Mouse (Mus musculus) urinary bladder, postnatal 14 days (tissue): Measurements from ENCODE around the gene Klhl10.

Source experiments
- DNase-seq: peaks from one replicate; pipeline ENCODE4 v3.0.0; 2021; ENCODE audit warnings: low spot score

Klhl10 gene

GRCm38 (mm10) chr11:100465229-100465792, 23.6 kb downstream of the Klhl10 start:
- DNase-seq: no peak

GRCm38 (mm10) chr11:100465833-100466232, 24.1 kb downstream of the Klhl10 start:
- no peak for DNase-seq

- DNase-seq: no peak
These were observed 29.9 kb downstream of the Klhl10 start for GRCm38 (mm10) chr11:100471352-100472196.

DNA sequence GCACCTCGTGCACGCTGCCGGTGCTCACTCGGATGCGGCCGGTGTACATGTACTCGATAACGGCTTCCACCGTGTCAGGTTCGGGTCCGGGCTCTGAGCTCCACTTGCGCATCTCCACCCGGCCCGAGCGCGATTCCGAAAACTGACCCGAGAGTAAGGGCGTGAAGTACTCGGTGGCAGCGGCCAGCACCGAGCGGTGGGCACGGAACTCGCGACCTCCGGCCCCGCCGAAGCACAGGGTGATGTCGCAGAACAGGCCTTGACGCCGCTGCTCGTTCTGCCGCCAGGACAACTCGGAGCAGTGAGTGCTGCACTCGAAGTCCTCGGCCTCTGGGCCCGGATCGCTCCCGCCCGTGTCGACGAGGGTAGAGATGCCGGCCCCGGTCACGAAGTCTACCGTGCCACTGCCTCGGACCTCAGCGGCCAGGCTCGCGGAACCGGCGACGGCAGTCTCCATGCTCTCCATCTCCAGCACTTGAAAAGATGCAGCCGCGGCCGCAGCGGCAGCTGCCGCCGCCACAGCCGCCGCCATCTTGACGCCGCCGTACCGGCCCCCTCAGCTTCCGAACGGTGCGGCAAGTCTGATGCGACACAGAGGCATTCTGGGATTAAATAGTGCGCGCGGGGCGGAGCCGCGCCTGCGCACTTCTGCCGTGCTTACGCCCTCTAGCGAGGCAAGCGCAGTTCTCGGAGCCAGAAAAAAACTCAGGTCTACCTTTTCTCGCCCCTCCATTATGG, 30.6 kb downstream of the Klhl10 start, which contains the start of gene Klhl11:
TSS of gene Klhl11 (minus strand) at position 545 of the 738 bp plus-strand sequence.
- peak; percentile 89 for DNase-seq

- DNase-seq: no peak
These were observed 31.2 kb downstream of the Klhl10 start for GRCm38 (mm10) chr11:100472935-100473295.

DNA sequence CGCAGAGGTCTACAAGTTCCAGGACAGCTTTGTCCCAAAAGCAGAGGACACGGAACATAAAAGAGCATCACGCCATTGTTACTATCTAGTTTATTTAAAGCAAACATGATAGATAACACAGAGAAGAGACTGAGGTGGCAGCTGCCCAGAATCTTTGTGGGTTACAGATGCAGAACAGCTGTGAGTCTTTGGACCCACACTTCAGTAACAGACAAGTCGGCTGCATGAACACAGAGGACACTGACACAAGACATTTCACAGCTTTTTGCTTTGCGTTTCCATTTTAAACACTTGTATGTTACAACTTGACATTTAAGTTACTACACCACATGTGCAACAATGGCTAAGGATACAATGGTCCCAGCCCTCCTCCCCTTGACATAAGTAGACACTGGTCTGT, 34.6 kb downstream of the Klhl10 start:
- no peak for DNase-seq

DNA sequence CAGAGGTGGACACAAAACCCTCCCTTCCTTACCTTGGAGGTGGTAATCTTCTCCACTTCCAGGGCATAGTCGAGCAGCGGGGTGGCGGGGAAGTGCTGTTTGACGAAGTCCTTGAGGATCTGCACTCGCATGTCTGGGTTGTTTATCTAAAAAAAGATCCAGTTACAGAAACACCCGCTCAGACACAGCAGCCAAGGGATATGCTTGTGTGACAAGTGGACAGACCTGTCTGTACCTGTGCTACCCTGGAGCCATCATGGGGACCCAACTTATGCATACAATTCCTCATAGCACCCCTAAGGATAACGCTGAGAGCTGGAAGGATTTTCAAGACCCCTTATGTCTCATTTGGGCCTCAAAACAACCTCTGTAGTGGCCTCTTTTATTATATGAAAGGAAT, 37.4 kb downstream of the Klhl10 start:
- peak; percentile 29 for DNase-seq

DNA sequence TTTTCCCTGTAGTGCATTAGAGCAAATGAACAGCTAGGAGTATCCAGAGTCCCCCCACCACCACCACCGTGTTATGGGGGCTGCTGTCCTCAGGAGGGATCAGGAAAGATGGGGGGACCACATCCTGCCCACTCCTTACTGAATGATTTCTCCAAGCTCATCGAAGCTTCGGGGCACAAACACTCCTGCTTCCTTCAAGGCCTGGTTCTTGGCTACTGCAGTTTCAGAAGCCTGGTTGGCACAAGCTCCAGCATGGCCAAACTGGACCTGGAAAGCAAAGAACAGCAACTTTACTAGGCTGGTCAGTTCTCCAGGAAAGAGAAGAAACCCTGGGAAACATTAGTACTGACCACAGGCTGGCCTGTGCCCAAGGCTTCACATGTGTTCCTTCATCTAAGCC, 42.7 kb downstream of the Klhl10 start:
- no peak for DNase-seq

DNA sequence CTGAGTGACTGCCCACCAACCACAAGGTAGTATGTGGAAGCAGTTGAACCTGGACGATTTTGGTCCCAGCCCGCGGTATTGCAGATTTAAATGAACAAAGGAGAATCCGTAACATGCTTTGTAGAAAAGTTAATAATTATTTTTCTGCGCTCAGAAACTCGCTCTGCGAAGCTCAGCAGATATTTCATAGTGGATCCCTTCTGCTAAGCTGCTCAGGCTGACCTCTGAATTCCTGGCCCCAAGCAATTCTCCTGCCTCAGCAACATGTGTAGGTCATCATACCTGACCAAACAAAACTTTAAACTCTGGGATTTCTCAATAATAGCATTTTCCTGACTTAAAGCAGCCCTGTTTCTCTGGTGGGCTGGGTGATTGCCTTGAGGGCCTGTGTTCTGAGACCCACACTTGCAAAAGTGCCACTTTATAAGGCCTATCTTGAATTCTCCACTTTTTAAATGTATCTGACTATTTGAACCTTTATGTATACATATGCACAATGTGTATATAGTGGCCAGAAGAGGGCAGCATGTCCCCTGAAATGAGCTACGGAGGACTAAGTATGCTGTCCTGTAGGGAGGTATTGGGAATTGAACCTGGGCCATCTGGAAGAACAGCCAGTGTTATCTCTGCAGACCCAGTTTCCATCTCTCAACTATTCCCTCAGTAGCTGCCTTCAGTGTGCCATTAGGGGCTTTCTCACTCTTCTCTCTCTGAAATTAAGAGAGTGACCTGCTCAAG, 44.3 kb downstream of the Klhl10 start:
- peak; percentile 19 for DNase-seq

GRCm38 (mm10) chr11:100490951-100491350, 49.2 kb downstream of the Klhl10 start:
- DNase-seq: no peak

DNA sequence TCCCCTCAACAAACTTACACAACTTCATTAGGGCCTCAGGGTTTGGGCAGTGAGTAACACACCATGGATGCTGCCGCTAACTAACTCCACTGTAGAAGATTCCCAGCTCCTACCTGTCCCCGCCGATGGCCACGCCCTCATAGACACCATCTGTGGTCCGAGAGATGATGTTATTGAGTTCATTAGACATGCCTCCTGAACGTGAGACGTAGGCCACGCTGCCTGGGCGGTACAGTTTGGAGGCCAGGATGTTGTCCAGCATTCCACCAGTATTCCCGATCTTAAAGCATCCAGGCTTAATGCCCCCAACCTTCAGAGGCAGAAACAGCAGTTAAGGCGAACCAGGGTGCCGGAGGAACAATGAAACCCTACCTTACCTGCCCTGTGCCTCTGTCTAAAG, 52.1 kb downstream of the Klhl10 start:
- DNase-seq: no peak

DNA sequence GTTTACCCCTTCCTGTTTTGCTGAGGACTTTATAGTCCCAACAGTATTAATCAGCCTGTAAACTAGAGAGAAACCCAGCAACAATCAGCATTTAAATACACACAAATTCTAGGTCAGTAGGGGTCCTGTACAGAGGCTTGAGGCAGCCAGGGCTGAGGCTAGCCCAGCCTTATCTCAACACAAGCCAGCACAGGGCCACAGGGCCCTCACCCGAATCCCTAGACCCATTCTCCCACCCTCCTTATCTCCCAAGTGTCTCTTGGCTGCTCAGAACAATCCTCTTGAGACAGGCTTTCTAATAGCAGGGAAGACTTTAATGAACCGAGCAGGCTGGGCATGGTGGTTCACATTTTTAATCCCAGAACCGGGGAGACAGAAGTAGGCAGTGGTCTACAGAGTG, 58.5 kb downstream of the Klhl10 start:
- DNase-seq: no peak

- DNase-seq: no peak
These were observed 58.9 kb downstream of the Klhl10 start for GRCm38 (mm10) chr11:100500651-100501050.

- no peak for DNase-seq
These were observed 59.6 kb downstream of the Klhl10 start for GRCm38 (mm10) chr11:100501321-100501720.

GRCm38 (mm10) chr11:100504990-100505660, 63.4 kb downstream of the Klhl10 start:
- DNase-seq: no peak

GRCm38 (mm10) chr11:100505997-100506396, 64.3 kb downstream of the Klhl10 start:
- DNase-seq: no peak
